In genomic region chr16:63069987-63070386, GRCm38 (mm10) we compare ENCODE assay signal across 16 mouse cellular contexts.
"Had no signal": no experiment of that assay in that cellular context is flagged by ENCODE, and none has a peak within 500 bp of the region (broad histone marks: within the 10 kb centered on the region; RNA-seq: fewer than 3 reads in every experiment).

No protein-coding gene starts in this region.

- H3K9ac ChIP-seq: neural tube, embryonic 13.5 days; neural tube, embryonic 15.5 days; stomach, embryonic 15.5 days had no signal

- H3K4me1 ChIP-seq: neural tube, embryonic 13.5 days; neural tube, embryonic 15.5 days; stomach, embryonic 15.5 days had no signal

- H3K4me3 ChIP-seq: neural tube, embryonic 13.5 days; neural tube, embryonic 15.5 days; stomach, embryonic 15.5 days had no signal

- H3K9me3 ChIP-seq: neural tube, embryonic 13.5 days; neural tube, embryonic 15.5 days; stomach, embryonic 15.5 days had no signal

- H3K36me3 ChIP-seq: neural tube, embryonic 13.5 days; neural tube, embryonic 15.5 days; stomach, embryonic 15.5 days had no signal

- H3K4me2 ChIP-seq: neural tube, embryonic 13.5 days; neural tube, embryonic 15.5 days; stomach, embryonic 15.5 days had no signal

- DNase-seq: retina, postnatal 1 day; right cerebral cortex, adult 18-20 months; right cerebral cortex, postnatal 14 days; right cerebral cortex, postnatal 25 days; right cerebral cortex, postnatal 4 days; spleen, adult 18-20 months; thymus, adult 18-20 months; thymus, adult 2 months; thymus, postnatal 14 days; thymus, postnatal 25 days; thymus, postnatal 36 days; thymus, postnatal 4 days had no signal

- H3K27me3 ChIP-seq: neural tube, embryonic 13.5 days; neural tube, embryonic 15.5 days; stomach, embryonic 15.5 days had no signal

- H3K27ac ChIP-seq: neural tube, embryonic 13.5 days; neural tube, embryonic 15.5 days; stomach, embryonic 15.5 days; stomach, postnatal 0 days had no signal
